Mouse (Mus musculus) testis, adult 2 months (tissue): Measurements from ENCODE around the gene Zc3h12a. TPM values are rescaled to one million over a fixed set of nuclear protein-coding genes. Genes with fewer than 3 reads are reported as not detected.
A peak's percentile ranks its signal among the peaks of the same experiment; 100 is the strongest.

Experiments
- H3K27ac ChIP-seq: fragments of 200-500 bp; 2 replicates; pipeline ENCODE4 v1.5.1; 2012; ENCODE audit warnings: low read depth, low read length; ENCODE audit not compliant: control insufficient read depth, insufficient read depth
- H3K27me3 ChIP-seq: fragments of 200-500 bp; 2 replicates; pipeline ENCODE4 v1.6.1; 2012; ENCODE audit warnings: mild to moderate bottlenecking, low read length, moderate library complexity; ENCODE audit not compliant: control insufficient read depth, insufficient read depth
- H3K36me3 ChIP-seq: fragments of 200-500 bp; 2 replicates; pipeline ENCODE4 v1.6.1; 2012; ENCODE audit warnings: mild to moderate bottlenecking, low read length; ENCODE audit not compliant: control insufficient read depth, insufficient read depth
- H3K4me1 ChIP-seq: fragments of 200-500 bp; 2 replicates; pipeline ENCODE4 v1.6.1; 2012; ENCODE audit warnings: low read length; ENCODE audit not compliant: control insufficient read depth, insufficient read depth
- H3K4me3 ChIP-seq: fragments of 200-500 bp; 2 replicates; pipeline ENCODE4 v1.5.1; 2012; ENCODE audit warnings: low read depth, mild to moderate bottlenecking, low read length, moderate library complexity, mixed read lengths; ENCODE audit not compliant: control insufficient read depth
- CTCF ChIP-seq: fragments of 200-500 bp; IDR thresholded peaks from 2 replicates; pipeline ENCODE4 v1.5.1; 2012; ENCODE audit warnings: low read depth, mild to moderate bottlenecking, inconsistent platforms, low read length, moderate library complexity; ENCODE audit not compliant: control insufficient read depth, insufficient read depth, insufficient replicate concordance
- POLR2A ChIP-seq: fragments of 200-500 bp; IDR thresholded peaks from 2 replicates; pipeline ENCODE4 v1.6.1; 2012; ENCODE audit warnings: low read depth, mild to moderate bottlenecking, inconsistent platforms, low read length, moderate library complexity; ENCODE audit not compliant: control insufficient read depth
- polyA plus RNA-seq: library from polyadenylated mRNA; depleted of rRNA; stranded (reverse); fragments of >200 nt; gene quantifications from 2 replicates; pipeline ENCODE4 v1.2.3, GENCODE M21; 2012

Gene Zc3h12a
- polyA plus RNA-seq, 1 experiment = 1.4 TPM

GRCm38 (mm10) chr4:125167723-125168122 lies 40.1 kb upstream of the Zc3h12a start:
- H3K36me3 ChIP-seq = no peaks in the 10 kb centered on the region
- H3K4me3 ChIP-seq = no peak overlapping the region
- H3K4me1 ChIP-seq = no peaks in the 10 kb centered on the region
- TF ChIP-seq POLR2A (no peak), CTCF (no peak)
- H3K27me3 ChIP-seq = no peaks in the 10 kb centered on the region
- H3K27ac ChIP-seq = no peak overlapping the region

GRCm38 (mm10) chr4:125164861-125165260 lies 37.2 kb upstream of the Zc3h12a start:
- TF ChIP-seq CTCF (no peak), POLR2A (no peak)
- no peaks in the 10 kb centered on the region for H3K27me3 ChIP-seq
- H3K4me3 ChIP-seq = no peak overlapping the region
- H3K27ac ChIP-seq = no peak overlapping the region
- H3K4me1 ChIP-seq = no peaks in the 10 kb centered on the region
- no peaks in the 10 kb centered on the region for H3K36me3 ChIP-seq

GRCm38 (mm10) chr4:125162701-125163100 lies 35.1 kb upstream of the Zc3h12a start:
- no peaks in the 10 kb centered on the region for H3K27me3 ChIP-seq
- H3K4me1 ChIP-seq = peaks cover 5% of the 10 kb centered on the region
- TF ChIP-seq POLR2A (no peak), CTCF (no peak)
- H3K36me3 ChIP-seq = no peaks in the 10 kb centered on the region
- H3K27ac ChIP-seq = no peak overlapping the region
- no peak overlapping the region for H3K4me3 ChIP-seq

GRCm38 (mm10) chr4:125161392-125161791 lies 33.8 kb upstream of the Zc3h12a start:
- Histone ChIP-seq H3K4me1 (peaks cover 5% of the 10 kb centered on the region), H3K27me3 (no peaks in the 10 kb centered on the region), H3K4me3 (no peak overlapping the region)

GRCm38 (mm10) chr4:125160951-125161331 lies 33.3 kb upstream of the Zc3h12a start:
- no peak overlapping the region for H3K27ac ChIP-seq
- no peak for TF ChIP-seq CTCF
- TF ChIP-seq POLR2A = no peak
- peaks cover 5% of the 10 kb centered on the region for H3K4me1 ChIP-seq
- H3K36me3 ChIP-seq = no peaks in the 10 kb centered on the region
- no peaks in the 10 kb centered on the region for H3K27me3 ChIP-seq
- no peak overlapping the region for H3K4me3 ChIP-seq

More at GRCm38 (mm10) chr4:125161392-125161791, 33.8 kb upstream of the Zc3h12a start:
- Histone ChIP-seq H3K36me3 (no peaks in the 10 kb centered on the region), H3K27ac (no peak overlapping the region)
- TF ChIP-seq CTCF (no peak), POLR2A (no peak)

- Histone ChIP-seq H3K4me3 (no peak overlapping the region), H3K27me3 (no peaks in the 10 kb centered on the region), H3K36me3 (no peaks in the 10 kb centered on the region), H3K27ac (no peak overlapping the region), H3K4me1 (peaks cover 5% of the 10 kb centered on the region)
- TF ChIP-seq POLR2A (no peak), CTCF (peak; percentile 78; the same call in 1 of the 2 replicates)
These were observed 32.8 kb upstream of the Zc3h12a start for GRCm38 (mm10) chr4:125160320-125160950.

- H3K4me1 ChIP-seq = peaks cover 5% of the 10 kb centered on the region
- H3K27me3 ChIP-seq = no peaks in the 10 kb centered on the region
- H3K36me3 ChIP-seq = no peaks in the 10 kb centered on the region
- TF ChIP-seq CTCF = no peak
- no peak for TF ChIP-seq POLR2A
- H3K4me3 ChIP-seq = no peak overlapping the region
- H3K27ac ChIP-seq = no peak overlapping the region
These were observed 31.1 kb upstream of the Zc3h12a start for GRCm38 (mm10) chr4:125158581-125159317.
